Mouse (Mus musculus): ENCODE measurements around the gene C2cd4a. TPM values are rescaled to one million over a fixed set of nuclear protein-coding genes. Genes with fewer than 3 reads are reported as not detected.
A peak's percentile ranks its signal among the peaks of the same experiment; 100 is the strongest.

Gene C2cd4a
- polyA plus RNA-seq, 1 experiment from 2014 or later, result 1.1 TPM

- Histone ChIP-seq H3K4me3 (replicated peaks) (no peak overlapping the region), H3K4me1 (replicated peaks) (no peaks in the 10 kb centered on the region), H3K4me2 (replicated peaks) (no peak overlapping the region), H3K36me3 (no peaks in the 10 kb centered on the region), H3K27me3 (replicated peaks) (no peaks in the 10 kb centered on the region), H3K9ac (no peak overlapping the region), H3K9me3 (no peaks in the 10 kb centered on the region), H3K27ac (no peak overlapping the region)
- no peak for ATAC-seq
- 55% methylated on average over 5 of the region's 5 CpGs for WGBS
Observed at GRCm38 (mm10) chr9:67807000-67807399, 25.1 kb downstream of the C2cd4a start.

- Histone ChIP-seq H3K36me3 (no peaks in the 10 kb centered on the region), H3K4me1 (replicated peaks) (no peaks in the 10 kb centered on the region), H3K4me3 (replicated peaks) (no peak overlapping the region), H3K27me3 (replicated peaks) (no peaks in the 10 kb centered on the region), H3K9ac (no peak overlapping the region), H3K9me3 (no peaks in the 10 kb centered on the region), H3K27ac (no peak overlapping the region), H3K4me2 (replicated peaks) (no peak overlapping the region)
- WGBS, result 43% methylated on average over 6 of the region's 6 CpGs
- ATAC-seq, result no peak
Observed at GRCm38 (mm10) chr9:67802241-67802640, 29.9 kb downstream of the C2cd4a start.

DNA sequence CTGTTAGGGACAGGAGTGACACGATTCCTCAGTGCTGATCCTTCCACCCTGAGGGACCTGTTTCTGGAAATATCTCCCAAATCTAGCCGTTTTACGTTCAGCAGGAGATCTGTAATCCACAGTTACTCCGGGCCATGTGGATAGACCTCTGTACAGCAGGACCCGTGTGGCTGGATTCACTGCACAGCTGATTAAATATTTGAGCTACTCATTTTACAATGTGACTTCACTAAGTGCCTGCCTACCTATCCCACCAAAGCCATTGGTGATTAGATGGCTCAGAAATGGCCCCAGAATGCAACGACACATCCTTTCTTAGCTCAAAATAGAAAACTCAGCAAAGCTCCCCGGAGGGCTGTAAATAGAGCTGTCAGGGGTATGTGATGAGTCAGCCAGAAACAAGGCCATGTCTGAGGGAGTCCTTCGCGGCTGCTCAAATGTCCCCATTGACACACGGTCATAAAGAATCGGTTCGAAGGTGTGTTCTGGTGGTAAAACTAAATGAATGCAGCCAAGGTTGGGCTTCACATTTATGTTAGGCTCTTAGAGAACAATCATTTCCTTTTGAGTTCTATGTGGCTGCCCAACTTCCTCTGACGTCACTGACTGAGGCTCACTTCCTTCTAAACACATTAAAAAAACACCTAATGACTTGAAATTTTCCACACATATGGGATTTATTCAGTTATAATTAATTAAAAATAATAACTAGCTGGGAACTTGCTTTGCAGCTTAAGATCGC, 32.9 kb downstream of the C2cd4a start:
- no peak overlapping the region for H3K27ac ChIP-seq
- H3K4me3 ChIP-seq (replicated peaks), result no peak overlapping the region
- H3K9me3 ChIP-seq, result no peaks in the 10 kb centered on the region
- WGBS, result 50% methylated on average over 14 of the region's 14 CpGs
- ATAC-seq, result peak; percentile 70
- H3K9ac ChIP-seq, result no peak overlapping the region
- no peaks in the 10 kb centered on the region for H3K27me3 ChIP-seq (replicated peaks)
- H3K4me2 ChIP-seq (replicated peaks), result no peak overlapping the region
- peaks cover 5% of the 10 kb centered on the region; the same call in 1 of the 2 replicates for H3K4me1 ChIP-seq (replicated peaks)
- H3K36me3 ChIP-seq, result no peaks in the 10 kb centered on the region

GRCm38 (mm10) chr9:67795205-67795675, 36.9 kb downstream of the C2cd4a start:
- 57% methylated on average over 14 of the region's 14 CpGs for WGBS
- ATAC-seq, result peak; percentile 63
- Histone ChIP-seq H3K9ac (no peak overlapping the region), H3K27ac (no peak overlapping the region), H3K27me3 (replicated peaks) (no peaks in the 10 kb centered on the region), H3K36me3 (no peaks in the 10 kb centered on the region), H3K4me2 (replicated peaks) (peak overlapping the region; percentile 26; the same call in 1 of the 2 replicates), H3K4me1 (replicated peaks) (peaks cover 5% of the 10 kb centered on the region; the same call in 1 of the 2 replicates), H3K9me3 (no peaks in the 10 kb centered on the region), H3K4me3 (replicated peaks) (no peak overlapping the region)

DNA sequence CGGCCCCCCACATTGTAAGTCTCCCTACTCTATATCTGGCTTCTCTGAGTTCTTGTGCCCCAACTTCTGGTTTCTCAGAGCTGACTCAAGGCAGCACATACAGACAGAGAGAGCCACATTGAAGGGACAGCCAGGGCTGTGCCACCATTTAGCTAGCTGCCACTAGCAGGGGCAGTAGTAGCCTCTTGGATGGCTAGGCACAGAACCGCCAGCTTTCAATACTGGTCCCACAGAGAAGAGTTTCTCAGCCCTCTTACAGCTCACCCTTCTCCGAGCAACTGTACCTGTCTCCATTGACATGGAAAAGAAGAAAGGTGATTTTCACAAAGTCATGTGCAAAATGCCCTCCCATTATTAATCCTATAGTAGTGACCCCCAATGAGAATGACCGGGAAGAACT, 37.5 kb downstream of the C2cd4a start:
- Histone ChIP-seq H3K27ac (no peak overlapping the region), H3K4me3 (replicated peaks) (no peak overlapping the region), H3K9me3 (no peaks in the 10 kb centered on the region), H3K4me2 (replicated peaks) (no peak overlapping the region), H3K36me3 (no peaks in the 10 kb centered on the region), H3K9ac (no peak overlapping the region), H3K27me3 (replicated peaks) (no peaks in the 10 kb centered on the region), H3K4me1 (replicated peaks) (peaks cover 5% of the 10 kb centered on the region; the same call in 1 of the 2 replicates)
- ATAC-seq, result no peak
- WGBS, result 82% methylated on average over 4 of the region's 4 CpGs

GRCm38 (mm10) chr9:67794216-67794615, 37.9 kb downstream of the C2cd4a start:
- 91% methylated on average over 1 of the region's 1 CpGs for WGBS

GRCm38 (mm10) chr9:67793501-67793900, 38.6 kb downstream of the C2cd4a start:
- Histone ChIP-seq H3K4me1 (replicated peaks) (peaks cover 5% of the 10 kb centered on the region; the same call in 1 of the 2 replicates), H3K27ac (no peak overlapping the region), H3K36me3 (no peaks in the 10 kb centered on the region), H3K4me3 (replicated peaks) (no peak overlapping the region), H3K9me3 (no peaks in the 10 kb centered on the region), H3K4me2 (replicated peaks) (no peak overlapping the region), H3K9ac (no peak overlapping the region), H3K27me3 (replicated peaks) (no peaks in the 10 kb centered on the region)
- WGBS, result 70% methylated on average over 6 of the region's 6 CpGs
- no peak for ATAC-seq

More at GRCm38 (mm10) chr9:67794216-67794615, 37.9 kb downstream of the C2cd4a start:
- Histone ChIP-seq H3K4me3 (replicated peaks) (no peak overlapping the region), H3K9ac (no peak overlapping the region), H3K27me3 (replicated peaks) (no peaks in the 10 kb centered on the region), H3K9me3 (no peaks in the 10 kb centered on the region), H3K36me3 (no peaks in the 10 kb centered on the region), H3K27ac (no peak overlapping the region), H3K4me1 (replicated peaks) (peaks cover 5% of the 10 kb centered on the region; the same call in 1 of the 2 replicates), H3K4me2 (replicated peaks) (no peak overlapping the region)
- no peak for ATAC-seq

GRCm38 (mm10) chr9:67792405-67792804, 39.7 kb downstream of the C2cd4a start:
- WGBS, result 72% methylated on average over 5 of the region's 5 CpGs
- H3K27me3 ChIP-seq (replicated peaks), result no peaks in the 10 kb centered on the region
- ATAC-seq, result no peak
- peaks cover 5% of the 10 kb centered on the region; the same call in 1 of the 2 replicates for H3K4me1 ChIP-seq (replicated peaks)
- no peaks in the 10 kb centered on the region for H3K9me3 ChIP-seq
- H3K36me3 ChIP-seq, result no peaks in the 10 kb centered on the region
- no peak overlapping the region for H3K9ac ChIP-seq
- no peak overlapping the region for H3K4me3 ChIP-seq (replicated peaks)
- no peak overlapping the region for H3K4me2 ChIP-seq (replicated peaks)
- H3K27ac ChIP-seq, result no peak overlapping the region

GRCm38 (mm10) chr9:67787671-67788070, 44.5 kb downstream of the C2cd4a start:
- Histone ChIP-seq H3K27ac (no peak overlapping the region), H3K27me3 (replicated peaks) (no peaks in the 10 kb centered on the region), H3K9me3 (no peaks in the 10 kb centered on the region), H3K4me1 (replicated peaks) (no peaks in the 10 kb centered on the region), H3K36me3 (no peaks in the 10 kb centered on the region), H3K4me3 (replicated peaks) (no peak overlapping the region), H3K9ac (no peak overlapping the region), H3K4me2 (replicated peaks) (no peak overlapping the region)
- 54% methylated on average over 6 of the region's 6 CpGs for WGBS
- ATAC-seq, result no peak

DNA sequence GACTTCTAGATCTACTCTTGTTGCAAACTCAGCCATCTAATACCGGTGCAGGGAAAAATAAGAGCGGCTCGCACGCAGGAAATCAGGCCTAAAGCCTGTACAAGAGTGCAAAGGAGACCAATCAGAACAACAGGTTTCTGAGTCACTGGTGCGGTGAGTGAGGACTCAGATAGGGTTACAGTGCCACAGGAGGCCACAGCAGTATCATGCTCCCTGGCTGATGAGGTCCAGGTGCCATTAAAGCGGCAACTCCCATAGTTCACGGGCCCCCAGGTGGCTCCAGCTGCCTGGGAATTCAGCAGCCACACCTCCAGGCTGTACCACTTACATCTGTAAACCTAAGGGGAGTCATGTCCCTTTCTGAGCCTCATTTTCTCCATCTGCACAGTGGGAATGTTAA, 45.8 kb downstream of the C2cd4a start:
- no peak overlapping the region for H3K9ac ChIP-seq
- H3K4me2 ChIP-seq (replicated peaks), result no peak overlapping the region
- H3K4me3 ChIP-seq (replicated peaks), result no peak overlapping the region
- H3K9me3 ChIP-seq, result no peaks in the 10 kb centered on the region
- H3K27ac ChIP-seq, result no peak overlapping the region
- ATAC-seq, result no peak
- no peaks in the 10 kb centered on the region for H3K4me1 ChIP-seq (replicated peaks)
- H3K36me3 ChIP-seq, result no peaks in the 10 kb centered on the region
- no peaks in the 10 kb centered on the region for H3K27me3 ChIP-seq (replicated peaks)
- 77% methylated on average over 7 of the region's 7 CpGs for WGBS

GRCm38 (mm10) chr9:67783925-67784324, 48.2 kb downstream of the C2cd4a start:
- Histone ChIP-seq H3K9me3 (no peaks in the 10 kb centered on the region), H3K4me3 (replicated peaks) (no peak overlapping the region), H3K4me2 (replicated peaks) (no peak overlapping the region), H3K36me3 (no peaks in the 10 kb centered on the region), H3K27me3 (replicated peaks) (no peaks in the 10 kb centered on the region), H3K4me1 (replicated peaks) (no peaks in the 10 kb centered on the region), H3K9ac (no peak overlapping the region), H3K27ac (no peak overlapping the region)
- no peak for ATAC-seq

DNA sequence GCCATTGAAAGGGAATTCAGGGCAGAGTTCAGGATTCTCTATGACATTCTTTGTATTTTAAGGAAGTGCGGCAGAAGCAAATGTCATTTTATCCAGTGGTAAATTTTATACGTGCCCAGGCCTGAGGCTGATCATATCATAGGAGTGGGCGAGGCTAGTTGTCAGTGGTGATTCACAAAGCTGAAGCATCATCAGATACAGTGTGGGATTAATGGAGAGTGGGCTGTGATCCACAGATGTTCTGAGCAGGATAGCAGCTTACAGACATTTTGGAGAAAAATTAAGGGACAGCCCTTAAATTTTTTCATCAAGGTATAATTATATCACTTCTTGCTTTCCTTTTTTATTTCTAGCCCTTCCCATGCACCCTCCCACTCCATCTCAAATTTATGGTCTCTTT, 48.7 kb downstream of the C2cd4a start:
- Histone ChIP-seq H3K4me2 (replicated peaks) (no peak overlapping the region), H3K4me1 (replicated peaks) (no peaks in the 10 kb centered on the region; the same call in 1 of the 2 replicates), H3K9ac (no peak overlapping the region), H3K36me3 (no peaks in the 10 kb centered on the region), H3K27ac (no peak overlapping the region), H3K27me3 (replicated peaks) (0 out of 2 replicates have a peak, but pooled peaks cover 2% of the 10 kb centered on the region), H3K9me3 (no peaks in the 10 kb centered on the region), H3K4me3 (replicated peaks) (no peak overlapping the region)
- no peak for ATAC-seq
- 86% methylated on average over 3 of the region's 3 CpGs for WGBS

DNA sequence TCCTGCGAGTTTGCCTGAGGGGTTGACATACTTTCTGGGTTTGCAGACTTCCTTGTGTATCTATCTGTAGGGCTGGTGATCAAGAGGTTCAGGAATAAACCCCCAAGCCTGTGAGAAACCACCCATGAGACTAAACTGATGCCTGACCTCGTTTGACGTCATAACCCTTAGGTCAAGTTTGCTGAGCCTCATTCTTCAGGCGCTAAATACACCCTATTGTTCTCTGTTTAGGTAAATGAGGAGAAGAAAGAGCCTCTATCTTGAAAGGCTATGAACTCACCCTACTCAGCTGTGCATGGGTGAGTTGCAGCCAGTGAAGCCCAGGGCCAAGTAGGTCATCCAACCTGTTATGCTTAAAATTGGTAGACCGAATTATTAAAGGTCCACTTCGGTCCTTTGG, 49.3 kb downstream of the C2cd4a start:
- H3K9me3 ChIP-seq, result no peaks in the 10 kb centered on the region
- H3K4me3 ChIP-seq (replicated peaks), result no peak overlapping the region
- no peaks in the 10 kb centered on the region for H3K36me3 ChIP-seq
- 65% methylated on average over 6 of the region's 6 CpGs for WGBS
- H3K4me2 ChIP-seq (replicated peaks), result no peak overlapping the region
- no peaks in the 10 kb centered on the region; the same call in 1 of the 2 replicates for H3K4me1 ChIP-seq (replicated peaks)
- H3K27ac ChIP-seq, result no peak overlapping the region
- H3K9ac ChIP-seq, result no peak overlapping the region
- H3K27me3 ChIP-seq (replicated peaks), result 0 out of 2 replicates have a peak, but pooled peaks cover 2% of the 10 kb centered on the region
- ATAC-seq, result no peak

All from intestine, embryonic 15.5 days (tissue).